Mouse (Mus musculus): ENCODE data around the gene Tmem14a.
A peak's percentile ranks its signal among the peaks of the same experiment; 100 is the strongest.
"Not testable (repeated sequence)": the region's sequence is repeated elsewhere in the genome, so short reads cannot be mapped to it uniquely, and the experiment has no call there.

The Tmem14a gene

DNA sequence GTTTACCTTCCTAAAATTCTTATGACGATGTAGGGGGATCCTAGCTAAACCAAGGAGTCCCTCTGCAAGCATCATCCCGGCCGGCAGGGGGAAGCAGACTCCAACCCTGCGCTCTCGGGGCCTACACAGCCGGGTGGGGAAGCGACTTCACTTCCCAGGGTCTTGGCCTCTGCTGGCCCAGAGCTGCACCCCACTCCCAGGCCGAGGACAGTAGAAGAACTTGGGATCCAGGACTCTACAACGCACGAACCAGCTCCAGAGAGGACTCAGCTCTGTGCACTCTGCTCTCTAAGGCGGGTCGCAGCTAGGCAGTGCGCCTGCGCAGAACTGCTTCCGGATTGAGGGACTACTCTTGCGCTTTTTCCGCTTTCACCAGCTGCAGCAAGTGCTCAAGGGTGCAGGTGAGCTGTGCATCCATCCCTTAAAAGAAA, at the start of gene Tmem14a:
Gene Tmem14a (plus strand): TSS at position 87 of the 431 bp plus-strand sequence.
- peak; percentile 88 for DNase-seq (ENCODE audit: low spot score)

DNA sequence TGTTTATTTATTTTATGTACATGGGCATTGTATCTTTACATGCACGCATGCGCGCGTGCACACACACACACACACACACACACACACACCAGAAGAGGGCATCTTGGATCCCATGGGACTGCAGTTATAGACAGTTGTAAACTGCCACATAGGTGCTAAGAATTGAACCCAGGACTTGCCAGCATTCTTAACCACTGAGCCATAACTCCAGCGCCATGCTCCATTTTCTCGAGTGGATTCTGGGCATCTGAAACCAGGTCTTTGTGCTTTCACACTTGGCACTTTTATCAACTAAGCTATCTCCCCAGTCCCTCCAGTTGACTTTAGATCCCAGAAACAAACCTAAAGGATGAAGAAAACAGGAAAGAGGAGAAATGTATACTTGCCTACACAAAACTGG, 33.2 kb upstream of the Tmem14a start:
- DNase-seq (ENCODE audit: low spot score), result no peak

DNA sequence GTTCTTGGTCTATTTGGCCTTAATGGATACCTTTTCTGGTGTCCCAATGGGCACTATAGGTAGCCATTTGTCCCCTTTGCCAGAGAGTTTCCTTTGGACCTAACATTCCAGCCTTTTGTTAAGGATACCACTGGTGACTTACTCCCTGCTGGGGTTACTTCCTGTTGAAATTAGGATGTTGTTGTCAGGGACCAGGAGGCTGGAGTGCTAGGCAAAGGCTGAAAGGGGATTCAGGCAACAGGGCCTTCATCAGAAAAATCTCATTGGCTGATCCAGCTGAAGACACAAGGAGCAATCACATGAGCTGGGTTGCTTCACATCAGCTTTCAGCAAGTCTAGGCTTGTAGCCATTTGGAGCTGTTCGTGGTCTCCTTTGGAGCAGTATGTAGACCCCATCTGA, 12.1 kb upstream of the Tmem14a start:
- DNase-seq (ENCODE audit: low spot score), result no peak

DNA sequence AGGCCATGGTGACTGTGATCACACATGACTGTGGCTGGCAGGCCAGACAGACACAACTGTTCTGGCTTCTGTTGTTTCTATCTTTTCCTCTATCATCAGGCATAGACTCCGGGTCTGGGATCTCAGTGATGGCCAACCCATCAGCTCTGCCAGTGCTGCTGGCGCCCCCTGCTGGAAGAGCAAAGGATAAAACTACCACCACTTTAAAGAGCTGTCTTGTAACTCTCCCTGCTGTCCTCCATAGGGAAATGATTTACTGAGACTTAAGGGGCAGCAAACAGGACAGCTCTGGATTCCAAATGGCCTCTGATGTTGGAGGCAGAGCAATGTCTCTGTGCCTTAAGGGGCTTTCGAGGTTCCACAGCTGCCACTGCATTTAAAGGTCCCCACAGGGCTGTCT, 4.8 kb upstream of the Tmem14a start:
- DNase-seq (ENCODE audit: low spot score), result not testable (repeated sequence)

- not testable (repeated sequence) for DNase-seq (ENCODE audit: low spot score)
Measured at GRCm38 (mm10) chr1:21213991-21214692, 4.2 kb upstream of the Tmem14a start.

DNA sequence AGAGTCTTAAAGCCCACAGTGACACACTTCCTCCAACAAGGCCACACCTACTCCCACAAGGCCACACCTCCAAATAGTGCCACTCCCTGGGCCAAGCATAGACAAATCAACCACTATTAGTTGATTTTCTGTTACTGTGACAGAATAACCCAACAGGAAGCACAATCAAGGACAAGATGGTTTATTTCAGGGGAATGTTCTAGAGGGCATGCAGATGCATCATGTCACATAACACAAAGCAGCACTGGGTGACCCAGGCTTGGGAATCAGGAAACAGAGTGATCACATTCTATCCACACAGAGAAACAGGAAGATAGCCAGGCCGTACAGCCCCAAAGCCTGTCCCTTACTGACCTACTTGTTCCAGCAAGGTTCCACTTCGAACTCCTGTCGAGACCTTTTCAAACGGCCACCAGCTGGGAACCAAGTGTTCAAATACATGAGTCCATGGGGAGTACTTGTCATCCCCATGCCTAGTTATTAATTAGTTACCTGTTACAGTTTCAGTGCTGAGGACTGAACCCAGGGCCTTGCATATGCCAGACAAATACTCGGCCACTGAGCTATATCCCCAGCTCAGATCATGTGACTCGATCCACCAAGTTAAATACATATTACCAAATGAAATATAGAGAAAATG, 9.5 kb downstream of the Tmem14a start:
- DNase-seq (ENCODE audit: low spot score), result no peak

GRCm38 (mm10) chr1:21228740-21229722, 10.7 kb downstream of the Tmem14a start:
- DNase-seq (ENCODE audit: low spot score), result not testable (repeated sequence)

- DNase-seq (ENCODE audit: low spot score), result no peak
Measured at GRCm38 (mm10) chr1:21230376-21230775, 12.0 kb downstream of the Tmem14a start.

- DNase-seq (ENCODE audit: low spot score), result no peak
Measured at GRCm38 (mm10) chr1:21231744-21232464, 13.5 kb downstream of the Tmem14a start.

- DNase-seq (ENCODE audit: low spot score), result no peak
Measured at GRCm38 (mm10) chr1:21232516-21232915, 14.1 kb downstream of the Tmem14a start.

DNA sequence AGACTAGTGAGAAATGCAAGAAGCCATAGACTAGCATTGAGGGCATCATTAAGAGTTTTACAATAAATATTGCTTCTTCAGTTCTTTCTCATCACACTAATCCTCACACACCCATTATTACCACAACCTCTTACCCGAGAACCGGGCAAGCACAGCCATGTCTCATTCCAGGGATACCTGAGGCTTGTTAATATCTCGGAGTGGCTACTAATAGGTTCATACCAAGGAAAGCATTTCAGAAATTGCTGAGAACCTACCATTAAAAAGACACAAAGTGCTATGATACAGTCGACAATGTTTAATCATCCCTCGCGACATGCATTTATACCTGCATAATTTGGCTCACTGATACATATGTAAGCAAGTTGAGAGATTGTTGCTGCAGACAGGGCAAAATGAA, 17.0 kb downstream of the Tmem14a start:
- no peak for DNase-seq (ENCODE audit: low spot score)

DNA sequence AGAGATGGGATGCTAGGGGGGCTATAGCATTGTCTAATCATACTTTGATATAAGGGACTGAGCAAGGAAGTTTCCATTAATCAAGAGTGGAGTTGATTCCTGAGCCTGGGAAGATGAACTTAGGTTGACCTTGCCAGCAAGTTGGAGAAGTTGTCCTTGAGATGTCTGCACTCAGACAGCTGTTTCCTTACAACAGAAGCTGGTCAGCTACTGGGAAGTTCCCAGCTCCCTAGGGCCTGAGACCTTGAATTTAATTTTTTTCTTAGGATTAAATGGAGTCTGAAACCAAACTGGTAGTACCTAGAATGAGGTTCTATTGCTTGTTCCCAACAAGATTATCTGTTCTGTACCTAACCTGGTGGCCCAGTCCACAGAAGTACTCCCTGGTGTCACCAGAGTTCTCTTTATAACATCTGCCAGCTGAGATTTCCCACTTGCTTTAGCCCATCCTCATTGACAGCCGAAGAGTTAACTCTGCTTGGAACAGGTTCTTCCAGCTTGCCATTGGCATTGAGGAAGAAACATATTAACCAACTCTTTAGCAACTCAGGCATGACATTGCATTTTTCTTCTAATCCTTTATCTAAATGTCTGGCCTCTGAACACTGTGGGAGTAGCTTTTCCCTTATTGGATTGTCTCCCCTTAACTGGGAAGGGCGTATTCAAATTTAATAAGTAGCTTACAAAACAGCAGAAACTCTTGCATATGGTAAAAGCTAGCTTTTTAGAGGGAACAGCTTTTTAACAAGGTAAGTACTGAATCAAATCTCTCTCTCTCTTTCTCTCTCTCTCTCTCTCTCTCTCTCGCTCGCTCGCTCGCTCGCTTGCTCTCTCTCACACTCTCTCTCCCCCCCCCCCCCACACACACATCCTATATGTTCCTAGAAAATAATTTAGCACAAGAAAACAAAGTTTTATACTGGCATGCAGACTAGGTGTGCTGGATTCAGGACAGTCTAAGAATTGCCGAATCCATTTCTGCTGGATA, 21.8 kb downstream of the Tmem14a start, which contains the start of gene Gsta3:
Gene Gsta3 (plus strand): TSS at position 679 of the 988 bp plus-strand sequence.
- no peak for DNase-seq (ENCODE audit: low spot score)

GRCm38 (mm10) chr1:21241096-21241495, 22.7 kb downstream of the Tmem14a start:
- no peak for DNase-seq (ENCODE audit: low spot score)

DNA sequence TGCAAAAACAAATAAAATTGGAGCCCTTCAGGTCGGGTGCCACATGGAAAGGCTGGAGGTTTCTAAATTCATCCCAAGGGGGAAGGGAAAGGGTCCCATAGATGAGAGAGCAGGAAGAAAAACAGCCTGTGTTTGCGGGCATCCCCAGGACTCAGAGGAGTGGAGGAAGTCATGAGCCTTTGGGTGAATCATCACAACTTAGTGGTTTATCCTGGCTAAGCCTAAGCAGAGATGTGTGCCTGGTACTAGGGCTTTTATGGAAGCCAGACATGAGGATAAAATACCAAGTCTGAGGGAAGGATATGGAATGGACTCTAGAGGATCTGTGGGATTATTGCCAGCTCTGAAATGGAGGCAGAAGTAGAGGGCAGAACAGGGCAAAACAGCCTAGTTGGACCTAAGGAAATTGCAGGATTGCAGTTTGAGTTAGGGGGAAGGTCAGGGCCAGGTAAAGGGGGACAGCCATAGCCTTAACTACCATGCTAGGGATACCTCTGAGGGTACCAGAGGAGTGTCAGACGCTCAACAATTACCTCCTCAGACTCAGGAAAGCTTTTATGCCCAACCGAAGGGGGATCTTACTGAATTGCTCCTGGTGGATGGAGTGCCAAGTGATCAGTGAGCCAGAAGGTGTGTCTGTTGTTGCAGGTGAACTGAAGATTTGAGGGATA, 26.1 kb downstream of the Tmem14a start:
- DNase-seq (ENCODE audit: low spot score), result no peak

DNA sequence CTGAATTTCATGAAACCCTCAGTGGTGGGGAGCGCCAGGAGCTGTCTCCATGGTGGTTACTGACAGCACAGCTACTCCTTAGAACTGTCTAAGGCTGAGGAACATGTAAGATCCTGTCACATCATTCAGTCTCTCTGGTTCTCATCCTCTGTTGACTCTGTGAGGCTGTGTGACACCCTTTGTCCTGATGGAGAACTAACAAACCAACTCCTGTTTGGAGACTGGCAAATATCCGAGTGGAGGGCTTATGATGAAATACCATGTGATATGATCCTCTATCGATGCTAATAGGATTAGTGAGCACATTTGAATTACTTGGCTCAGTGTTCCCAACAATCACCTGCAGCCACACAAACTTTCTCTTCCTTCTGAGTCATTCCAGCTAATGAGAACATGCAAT, 27.8 kb downstream of the Tmem14a start:
- DNase-seq (ENCODE audit: low spot score), result no peak

GRCm38 (mm10) chr1:21247896-21248295, 29.5 kb downstream of the Tmem14a start:
- DNase-seq (ENCODE audit: low spot score), result no peak

DNA sequence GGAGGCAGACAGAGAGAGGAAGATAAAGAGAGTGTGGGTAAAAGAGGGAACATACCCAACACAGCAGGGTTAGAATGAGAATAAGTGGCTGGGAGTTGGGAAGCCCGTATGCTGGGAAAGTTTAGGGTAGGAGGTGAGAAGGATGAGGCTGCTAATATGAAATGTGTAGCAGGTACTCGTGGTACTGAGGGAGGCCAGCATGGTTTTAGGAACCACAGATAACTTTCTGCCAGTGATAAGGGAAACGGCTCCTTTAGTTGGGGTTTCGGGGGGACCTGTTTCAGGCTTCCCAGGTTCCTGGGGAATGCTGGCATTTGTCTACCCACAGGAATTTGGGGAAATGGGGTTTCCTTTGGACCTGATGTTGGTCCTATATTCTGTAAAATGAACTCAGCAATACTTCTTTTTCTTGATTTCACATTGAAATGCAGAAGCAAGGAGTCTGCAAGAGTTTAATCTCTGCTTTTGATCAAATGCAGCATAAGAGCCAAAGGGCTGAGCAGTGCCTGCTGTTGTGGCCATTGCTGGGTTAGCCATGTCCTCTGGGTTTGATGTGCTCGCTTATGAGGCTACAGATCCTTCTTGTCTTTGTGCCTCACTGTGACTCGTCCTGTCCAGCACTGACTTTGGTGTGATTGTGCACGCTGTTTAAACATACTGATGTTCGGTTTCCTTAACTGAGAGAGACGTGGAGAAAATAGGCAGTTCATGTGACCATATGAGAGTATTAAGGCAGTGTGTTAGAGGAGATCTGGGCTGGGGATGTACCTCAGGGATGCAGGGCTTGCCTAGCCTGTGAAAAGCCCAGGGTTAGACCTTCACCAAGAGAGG, 30.4 kb downstream of the Tmem14a start:
- no peak for DNase-seq (ENCODE audit: low spot score)

DNA sequence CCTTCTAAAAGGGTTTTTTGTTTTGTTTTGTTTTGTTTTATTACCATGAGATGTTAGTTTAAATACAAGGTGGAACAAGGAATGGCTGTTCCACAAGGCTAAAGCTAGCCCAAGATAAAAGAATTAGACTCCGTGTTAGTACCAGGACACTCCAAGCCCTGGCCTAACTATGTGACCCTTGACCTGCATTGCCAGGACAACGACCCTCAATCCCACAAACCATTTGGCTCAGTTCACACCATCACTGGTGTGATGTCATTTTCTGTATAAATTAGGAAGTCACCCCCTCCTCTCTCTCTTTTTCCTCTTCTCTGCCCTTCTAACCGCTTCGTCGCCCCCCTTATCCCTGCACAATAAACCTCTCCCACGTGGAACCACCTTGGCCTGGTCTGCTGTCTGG, 33.3 kb downstream of the Tmem14a start:
- no peak for DNase-seq (ENCODE audit: low spot score)
